Mouse (Mus musculus) lung, embryonic 15.5 days (tissue): ENCODE data around the gene Teddm1b. TPM values are rescaled to one million over a fixed set of nuclear protein-coding genes. Genes with fewer than 3 reads are reported as not detected.

Source experiments
- ATAC-seq: fragments of 200-750 bp; cut with Nextera tagmentation; 2 replicates; pipeline ENCODE4 v1.8.0; 2017; ENCODE audit warnings: moderate number of reproducible peaks, borderline replicate concordance; ENCODE audit not compliant: low FRiP score, low TSS enrichment; ENCODE audit errors: extremely low read depth
- H3K27ac ChIP-seq: fragments of 300-500 bp; sonication (generic); 2 replicates; pipeline ENCODE4 v1.5.1; 2015; ENCODE audit warnings: moderate library complexity, mild to moderate bottlenecking, inconsistent platforms
- H3K27me3 ChIP-seq: fragments of 300-500 bp; sonication (generic); 2 replicates; pipeline ENCODE4 v1.6.1; 2015; ENCODE audit warnings: inconsistent platforms
- H3K36me3 ChIP-seq: fragments of 300-500 bp; sonication (generic); 2 replicates; pipeline ENCODE4 v1.6.1; 2015; ENCODE audit warnings: inconsistent platforms
- H3K4me1 ChIP-seq: fragments of 300-500 bp; sonication (generic); 2 replicates; pipeline ENCODE4 v1.6.1; 2015; ENCODE audit warnings: inconsistent platforms
- H3K4me2 ChIP-seq: fragments of 300-500 bp; sonication (generic); 2 replicates; pipeline ENCODE4 v1.6.1; 2015; ENCODE audit warnings: inconsistent platforms, mild to moderate bottlenecking, moderate library complexity
- H3K4me3 ChIP-seq: fragments of 300-500 bp; sonication (generic); 2 replicates; pipeline ENCODE4 v1.5.1; 2015; ENCODE audit warnings: mild to moderate bottlenecking, inconsistent platforms
- H3K9ac ChIP-seq: fragments of 300-500 bp; sonication (generic); 2 replicates; pipeline ENCODE4 v1.6.1; 2015; ENCODE audit warnings: inconsistent platforms
- H3K9me3 ChIP-seq: fragments of 300-500 bp; sonication (generic); 2 replicates; pipeline ENCODE4 v1.6.1; 2016; ENCODE audit warnings: inconsistent platforms
- WGBS: fragments of 180-500 bp; shearing (Covaris S2); methylation state at CpG from one replicate; pipeline ENCODE4 v1.1.7; 2015; 5-methylcytosine and 5-hydroxymethylcytosine counted together
- polyA plus RNA-seq: library from polyadenylated mRNA; unstranded; fragments of >200 nt; fragmentation: Nextera tagmentation; extraction: Ambion mirVana; gene quantifications from 2 replicates; pipeline ENCODE4 v1.2.1, GENCODE M21; 2015

Teddm1b gene
- polyA plus RNA-seq, 1 experiment from 2014 or later = 0.16 TPM

DNA sequence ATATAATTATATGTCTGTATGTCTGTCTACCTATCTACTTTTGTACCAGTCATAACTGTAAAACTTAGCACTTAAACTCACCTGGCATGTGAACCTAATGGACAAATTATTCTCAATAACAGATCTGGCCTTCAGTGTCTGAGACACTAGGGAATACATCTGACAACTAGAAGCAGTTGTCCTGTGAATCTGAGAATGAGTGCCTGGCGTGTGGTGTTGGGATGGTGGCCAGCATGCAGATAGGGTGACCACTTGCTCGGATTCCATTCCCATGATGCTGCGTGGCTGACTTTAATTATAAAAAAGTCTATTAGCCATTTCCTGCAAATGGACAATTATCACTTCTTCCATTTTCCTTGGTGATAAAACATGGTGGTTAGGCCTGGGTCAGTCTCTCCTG lies 31.7 kb downstream of the Teddm1b start:
- Histone ChIP-seq H3K9ac (no peak overlapping the region), H3K4me3 (no peak overlapping the region), H3K27ac (no peak overlapping the region), H3K9me3 (no peaks in the 10 kb centered on the region), H3K36me3 (peaks cover 62% of the 10 kb centered on the region), H3K4me1 (peaks cover 23% of the 10 kb centered on the region), H3K4me2 (no peak overlapping the region), H3K27me3 (no peaks in the 10 kb centered on the region)
- WGBS = 93% methylated on average over 3 of the region's 3 CpGs
- no peak for ATAC-seq

- Histone ChIP-seq H3K9me3 (no peaks in the 10 kb centered on the region), H3K4me1 (peaks cover 14% of the 10 kb centered on the region), H3K36me3 (peaks cover 55% of the 10 kb centered on the region), H3K27ac (no peak overlapping the region), H3K4me3 (no peak overlapping the region), H3K9ac (no peak overlapping the region), H3K27me3 (no peaks in the 10 kb centered on the region), H3K4me2 (no peak overlapping the region)
- no peak for ATAC-seq
- 85% methylated on average over 6 of the region's 6 CpGs for WGBS
These were observed 34.1 kb downstream of the Teddm1b start for GRCm38 (mm10) chr1:153908208-153908607.

- H3K9ac ChIP-seq = no peak overlapping the region
- no peak overlapping the region for H3K27ac ChIP-seq
- H3K27me3 ChIP-seq = no peaks in the 10 kb centered on the region
- no peak overlapping the region for H3K4me3 ChIP-seq
- no peaks in the 10 kb centered on the region for H3K9me3 ChIP-seq
- H3K4me1 ChIP-seq = peaks cover 14% of the 10 kb centered on the region
- no peak for ATAC-seq
- 76% methylated on average over 4 of the region's 4 CpGs for WGBS
- peaks cover 50% of the 10 kb centered on the region for H3K36me3 ChIP-seq
- no peak overlapping the region for H3K4me2 ChIP-seq
These were observed 34.6 kb downstream of the Teddm1b start for GRCm38 (mm10) chr1:153908741-153909140.

GRCm38 (mm10) chr1:153909213-153909962 lies 35.2 kb downstream of the Teddm1b start:
- peaks cover 44% of the 10 kb centered on the region for H3K36me3 ChIP-seq
- WGBS = 47% methylated on average over 10 of the region's 10 CpGs
- H3K4me2 ChIP-seq = no peak overlapping the region
- H3K27ac ChIP-seq = peak overlapping the region; percentile 50
- no peak overlapping the region for H3K9ac ChIP-seq
- H3K4me3 ChIP-seq = no peak overlapping the region
- no peaks in the 10 kb centered on the region for H3K9me3 ChIP-seq
- ATAC-seq = peak; percentile 68; the same call in 1 of the 2 replicates
- peaks cover 14% of the 10 kb centered on the region for H3K4me1 ChIP-seq
- no peaks in the 10 kb centered on the region for H3K27me3 ChIP-seq

DNA sequence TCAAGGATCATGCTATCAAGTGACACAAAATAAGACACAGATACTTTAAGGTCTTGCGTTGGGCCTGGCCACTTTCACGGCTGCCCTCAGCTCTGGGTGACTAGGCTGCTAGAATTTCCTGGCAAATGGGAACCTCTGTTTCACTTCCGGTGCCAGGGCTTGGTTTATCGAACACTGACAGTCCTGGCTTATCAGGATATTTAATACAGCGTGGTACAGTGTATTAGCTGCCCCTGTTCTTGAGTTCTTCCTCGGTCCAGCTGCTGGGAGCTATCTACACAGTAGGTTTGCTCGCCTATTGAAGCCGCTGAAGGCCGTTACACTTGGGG lies 35.8 kb downstream of the Teddm1b start:
- 63% methylated on average over 9 of the region's 9 CpGs for WGBS
- no peak for ATAC-seq
- Histone ChIP-seq H3K27ac (peak overlapping the region; percentile 50), H3K36me3 (peaks cover 38% of the 10 kb centered on the region), H3K4me3 (no peak overlapping the region), H3K9ac (no peak overlapping the region), H3K9me3 (no peaks in the 10 kb centered on the region), H3K4me1 (peaks cover 14% of the 10 kb centered on the region), H3K4me2 (no peak overlapping the region), H3K27me3 (no peaks in the 10 kb centered on the region)

DNA sequence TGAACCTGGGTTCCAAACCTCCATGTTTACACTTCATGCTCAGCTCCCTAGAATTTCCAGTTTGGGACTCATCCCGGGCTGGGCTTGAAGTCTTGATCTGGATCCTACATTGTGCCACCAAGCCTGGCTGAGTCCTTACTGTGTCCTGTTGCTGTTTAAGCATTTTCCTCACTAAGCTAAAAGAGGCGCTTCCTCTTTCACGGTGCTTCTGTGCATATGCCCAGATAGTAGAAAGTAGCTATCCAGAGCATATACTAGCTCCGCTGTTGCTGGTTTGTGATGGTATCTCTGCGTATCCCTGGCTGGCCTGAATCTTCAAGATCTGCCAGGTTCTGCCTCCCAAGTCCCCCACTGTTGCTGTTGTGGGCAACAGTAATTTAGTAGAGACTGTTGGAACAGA lies 36.3 kb downstream of the Teddm1b start:
- Histone ChIP-seq H3K9ac (no peak overlapping the region), H3K4me2 (no peak overlapping the region), H3K4me1 (peaks cover 14% of the 10 kb centered on the region), H3K27me3 (no peaks in the 10 kb centered on the region), H3K36me3 (peaks cover 33% of the 10 kb centered on the region), H3K4me3 (no peak overlapping the region), H3K9me3 (no peaks in the 10 kb centered on the region), H3K27ac (no peak overlapping the region)
- 77% methylated on average over 5 of the region's 5 CpGs for WGBS
- ATAC-seq = no peak

DNA sequence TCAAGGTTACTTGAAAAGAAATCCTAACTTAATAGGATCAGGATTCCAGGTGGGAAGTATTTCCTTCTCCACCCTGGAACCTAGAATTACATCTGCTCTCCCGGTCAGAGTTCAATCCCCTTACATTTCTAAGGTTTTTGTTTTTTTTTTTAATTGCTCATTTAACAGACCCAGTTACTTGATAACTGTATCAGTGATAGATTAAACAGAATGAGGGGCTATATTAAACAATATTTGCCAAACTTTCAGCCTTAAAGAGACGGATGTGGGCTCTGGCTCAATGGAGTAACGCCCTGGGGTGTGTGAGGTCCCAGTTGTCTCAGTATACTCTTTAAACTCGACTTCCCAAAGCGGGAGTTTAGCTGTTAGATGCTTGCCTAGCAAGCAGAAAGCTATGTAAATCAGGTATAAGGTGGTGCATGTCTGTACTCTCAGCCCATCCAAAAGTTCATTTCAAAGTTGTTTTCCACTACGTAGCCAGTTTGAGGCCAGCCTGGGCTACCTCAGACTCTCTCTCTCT lies 37.2 kb downstream of the Teddm1b start:
- no peak overlapping the region for H3K27ac ChIP-seq
- H3K4me3 ChIP-seq = no peak overlapping the region
- H3K4me2 ChIP-seq = no peak overlapping the region
- no peak overlapping the region for H3K9ac ChIP-seq
- WGBS = 73% methylated on average over 6 of the region's 6 CpGs
- H3K9me3 ChIP-seq = no peaks in the 10 kb centered on the region
- peaks cover 26% of the 10 kb centered on the region for H3K36me3 ChIP-seq
- peaks cover 14% of the 10 kb centered on the region for H3K4me1 ChIP-seq
- no peak for ATAC-seq
- no peaks in the 10 kb centered on the region for H3K27me3 ChIP-seq

GRCm38 (mm10) chr1:153913869-153914268 lies 39.7 kb downstream of the Teddm1b start:
- Histone ChIP-seq H3K27me3 (no peaks in the 10 kb centered on the region), H3K9ac (no peak overlapping the region), H3K4me1 (peaks cover 14% of the 10 kb centered on the region), H3K36me3 (0 out of 2 replicates have a peak, but pooled peaks cover 4% of the 10 kb centered on the region), H3K4me3 (no peak overlapping the region), H3K4me2 (no peak overlapping the region), H3K27ac (no peak overlapping the region), H3K9me3 (no peaks in the 10 kb centered on the region)
- WGBS = 71% methylated on average over 3 of the region's 3 CpGs
- ATAC-seq = no peak

DNA sequence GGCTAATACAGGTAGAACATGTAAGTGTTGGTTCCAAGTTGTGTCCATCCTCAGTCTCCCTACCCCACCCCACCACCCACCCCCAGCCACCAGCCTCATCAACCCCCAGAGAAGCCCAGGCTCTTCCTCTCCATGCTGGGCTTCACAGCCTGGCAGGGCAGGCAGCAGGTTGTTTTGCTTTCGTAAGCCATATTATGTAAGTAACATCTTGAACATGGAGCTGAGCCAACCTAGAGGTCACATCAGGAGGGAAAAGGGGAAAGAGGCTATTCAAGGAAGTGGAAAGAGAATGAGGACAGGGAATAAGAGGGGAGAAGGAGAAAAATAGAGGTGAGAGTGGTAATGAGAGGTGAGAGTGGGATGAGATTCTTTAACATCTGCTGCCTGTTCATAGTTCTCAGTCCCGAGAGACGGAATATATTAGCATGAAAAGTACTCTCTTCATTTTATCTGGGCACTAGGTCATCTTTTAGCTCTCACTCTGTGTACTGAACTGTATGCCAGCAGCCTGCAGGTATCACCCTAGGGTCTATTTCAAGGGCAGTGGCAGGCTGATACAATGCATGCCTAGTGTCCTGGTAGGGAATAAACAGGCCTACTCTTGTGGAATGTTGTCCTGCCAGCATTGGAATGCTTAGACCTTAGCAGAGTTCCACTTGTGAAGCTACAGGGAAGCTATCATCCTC lies 44.5 kb downstream of the Teddm1b start:
- WGBS = 68% methylated on average over 3 of the region's 3 CpGs
- no peaks in the 10 kb centered on the region for H3K36me3 ChIP-seq
- ATAC-seq = no peak
- no peak overlapping the region for H3K9ac ChIP-seq
- no peaks in the 10 kb centered on the region for H3K4me1 ChIP-seq
- no peak overlapping the region for H3K4me2 ChIP-seq
- no peak overlapping the region for H3K27ac ChIP-seq
- no peaks in the 10 kb centered on the region for H3K9me3 ChIP-seq
- no peak overlapping the region for H3K4me3 ChIP-seq
- no peaks in the 10 kb centered on the region for H3K27me3 ChIP-seq

- no peak for ATAC-seq
- Histone ChIP-seq H3K9me3 (no peaks in the 10 kb centered on the region), H3K9ac (no peak overlapping the region), H3K27ac (no peak overlapping the region), H3K27me3 (no peaks in the 10 kb centered on the region), H3K36me3 (no peaks in the 10 kb centered on the region), H3K4me1 (no peaks in the 10 kb centered on the region), H3K4me2 (no peak overlapping the region), H3K4me3 (no peak overlapping the region)
- 84% methylated on average over 3 of the region's 3 CpGs for WGBS
These were observed 47.5 kb downstream of the Teddm1b start for GRCm38 (mm10) chr1:153921642-153922041.

- no peak overlapping the region for H3K4me2 ChIP-seq
- H3K27ac ChIP-seq = no peak overlapping the region
- no peaks in the 10 kb centered on the region for H3K9me3 ChIP-seq
- H3K4me1 ChIP-seq = no peaks in the 10 kb centered on the region
- ATAC-seq = peak; percentile 49; the same call in 1 of the 2 replicates
- no peaks in the 10 kb centered on the region for H3K36me3 ChIP-seq
- no peaks in the 10 kb centered on the region for H3K27me3 ChIP-seq
- H3K4me3 ChIP-seq = no peak overlapping the region
- H3K9ac ChIP-seq = no peak overlapping the region
- 24% methylated on average over 5 of the region's 5 CpGs for WGBS
These were observed 48.5 kb downstream of the Teddm1b start for GRCm38 (mm10) chr1:153922571-153923021.
